Mouse (Mus musculus) stomach, embryonic 15.5 days (tissue): ENCODE measurements around the gene Axin2. TPM values are rescaled to one million over a fixed set of nuclear protein-coding genes. Genes with fewer than 3 reads are reported as not detected.

Experiments used
- polyA plus RNA-seq: library from polyadenylated mRNA; unstranded; fragments of >200 nt; fragmentation: Nextera tagmentation; extraction: Ambion mirVana; gene quantifications from 2 replicates; pipeline ENCODE4 v1.2.1, GENCODE M21; 2015

Axin2 gene
- polyA plus RNA-seq, 1 experiment from 2014 or later, result 3.8 TPM

Other genes starting within 250 kb of the Axin2 start
- not detected in 2 replicates for gene E030025P04Rik, start 224.0 kb downstream of the Axin2 start, polyA plus RNA-seq